Mouse (Mus musculus) spleen, postnatal 36 days (tissue): ENCODE data around the gene Itga11.
"Not testable (repeated sequence)": the region's sequence is repeated elsewhere in the genome, so short reads cannot be mapped to it uniquely, and the experiment has no call there.

Experiments used
- DNase-seq, 2 experiments: peaks; one replicate each; pipeline ENCODE4 v3.0.0; 2022; ENCODE audit warnings: low spot score in 2 of 2, mixed read lengths in 1 of 2

Gene Itga11

DNA sequence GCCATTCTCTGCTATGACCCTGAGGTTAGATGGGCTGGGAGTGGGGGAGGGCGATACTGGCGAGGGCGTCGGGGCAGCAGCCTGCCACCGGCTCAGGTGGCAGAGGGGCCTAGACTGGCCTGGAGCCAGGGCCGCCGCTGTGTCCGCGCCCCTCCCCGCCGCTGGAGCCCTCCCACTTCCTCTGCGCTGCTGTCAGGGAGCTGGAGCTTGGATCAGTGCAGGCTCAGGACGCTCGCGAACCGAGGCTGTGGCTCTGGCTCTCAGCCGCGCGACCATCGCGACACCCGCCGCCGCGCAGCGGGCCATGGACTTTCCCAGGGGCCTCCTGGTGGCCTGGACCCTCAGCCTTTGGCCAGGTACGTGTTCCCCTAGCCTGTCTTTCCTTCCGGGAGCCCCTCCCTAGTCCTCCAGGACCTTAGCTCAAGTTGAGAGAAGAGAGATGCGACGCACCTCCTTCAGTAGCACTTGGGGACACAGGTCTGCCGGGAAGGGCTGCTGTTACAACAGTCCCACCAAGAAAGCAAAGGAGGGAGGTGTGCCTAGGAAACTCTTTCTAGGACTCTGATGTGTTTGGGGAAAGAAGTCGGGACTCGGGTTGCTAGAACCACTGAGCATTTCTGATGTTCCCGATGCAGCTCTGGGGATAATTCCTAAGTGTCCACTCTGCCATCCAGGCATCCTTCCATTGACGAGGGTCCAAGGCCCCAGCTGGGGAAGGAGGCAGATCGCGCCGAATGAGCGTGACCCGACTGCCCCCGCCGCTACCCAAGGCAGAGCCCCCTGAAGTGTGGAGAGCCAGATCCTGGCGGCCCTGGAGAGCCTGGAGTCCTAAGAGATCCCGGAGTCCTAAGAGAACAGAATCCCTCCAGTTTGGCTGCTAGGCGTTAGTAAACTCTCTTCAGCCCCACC is at the start of gene Itga11:
Gene Itga11 (plus strand): TSS at position 186 of the 909 bp plus-strand sequence.
- no peak for DNase-seq

DNA sequence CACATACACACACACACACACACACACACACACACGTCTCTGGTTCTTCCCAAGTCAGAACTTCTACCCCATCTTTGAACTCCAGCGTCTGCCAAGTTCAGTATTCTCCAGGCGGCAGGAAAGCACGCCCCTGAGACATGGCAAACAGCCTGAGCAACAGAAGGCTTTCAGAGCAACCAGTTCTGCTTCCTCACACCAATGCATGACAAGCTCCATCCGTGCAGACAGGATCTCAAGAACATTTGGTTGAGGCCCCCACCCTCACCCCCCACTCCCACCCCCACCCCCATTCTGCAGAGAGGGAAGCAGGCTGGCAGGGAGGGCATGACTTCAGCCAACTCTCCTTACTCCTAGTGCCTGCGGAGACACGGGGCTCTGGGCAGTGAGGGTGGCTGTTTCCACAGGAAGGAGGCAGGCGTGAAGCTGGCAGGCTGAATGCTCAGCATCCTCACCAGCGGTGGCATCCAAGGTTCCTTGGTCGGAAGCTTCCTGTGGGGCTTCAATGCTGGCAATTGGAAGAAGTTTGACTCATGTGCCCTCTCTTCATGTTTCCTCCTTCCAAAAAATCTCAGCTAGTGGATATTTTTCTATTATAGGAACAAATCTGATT is 46.9 kb upstream of the Itga11 start:
- no peak for DNase-seq

DNA sequence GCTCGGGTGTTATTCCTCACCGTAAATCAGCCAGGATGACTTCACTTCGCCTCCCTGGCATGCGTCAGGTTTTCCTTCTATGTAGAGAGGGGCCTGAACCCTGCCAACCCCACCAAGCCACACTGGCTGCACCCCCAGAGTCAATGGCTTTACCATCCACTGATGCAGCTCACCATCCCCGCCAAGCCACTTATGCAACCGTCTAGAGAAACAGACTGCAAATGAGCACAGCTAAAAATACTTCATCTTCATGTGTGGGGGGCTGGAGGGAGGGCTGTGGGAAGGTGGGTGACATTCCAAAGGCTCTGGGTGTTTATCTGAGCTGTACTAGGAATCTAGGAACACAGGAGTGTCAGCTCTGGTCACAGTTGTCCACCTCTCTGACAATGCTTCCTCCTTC is 45.2 kb upstream of the Itga11 start:
- no peak for DNase-seq

DNA sequence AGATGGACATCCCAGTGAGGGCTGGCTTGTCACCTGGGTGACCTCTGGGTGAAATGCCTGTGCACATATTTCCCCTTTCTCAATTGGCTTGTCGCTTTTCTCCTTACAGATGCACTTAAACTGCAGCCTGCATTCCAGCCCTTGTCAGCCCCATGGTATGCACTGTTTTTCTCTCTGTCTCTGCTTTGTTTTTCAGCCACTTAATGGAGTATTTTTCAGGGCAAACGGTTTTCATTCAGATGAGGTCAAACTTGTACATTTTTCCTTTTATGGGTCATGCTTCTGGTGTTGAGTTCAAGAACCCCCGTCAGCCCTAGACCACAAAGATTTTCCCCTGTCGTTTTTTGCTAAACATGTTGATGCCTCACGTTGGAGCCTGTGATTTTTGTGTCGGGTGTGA is 39.6 kb upstream of the Itga11 start:
- no peak for DNase-seq

DNA sequence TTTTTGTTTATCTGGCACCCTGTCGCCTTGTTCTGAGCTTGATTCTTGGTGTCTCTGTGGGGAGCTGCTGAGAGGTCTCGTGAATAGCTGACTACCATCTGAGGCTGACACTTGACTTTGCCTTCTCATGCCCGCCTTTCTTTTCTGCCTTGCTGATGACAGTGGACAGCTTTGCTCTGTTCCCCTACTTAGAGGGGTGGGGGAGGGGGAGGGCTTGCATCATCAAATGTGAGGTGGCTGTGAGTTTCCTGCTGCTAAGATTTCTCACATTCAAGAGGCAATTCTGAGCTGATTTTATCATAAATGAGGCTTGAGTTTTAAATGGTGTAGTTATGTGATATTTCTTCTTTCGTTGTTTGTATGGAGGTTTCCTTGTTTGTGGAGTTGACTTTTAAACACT is 37.9 kb upstream of the Itga11 start:
- no peak for DNase-seq

DNA sequence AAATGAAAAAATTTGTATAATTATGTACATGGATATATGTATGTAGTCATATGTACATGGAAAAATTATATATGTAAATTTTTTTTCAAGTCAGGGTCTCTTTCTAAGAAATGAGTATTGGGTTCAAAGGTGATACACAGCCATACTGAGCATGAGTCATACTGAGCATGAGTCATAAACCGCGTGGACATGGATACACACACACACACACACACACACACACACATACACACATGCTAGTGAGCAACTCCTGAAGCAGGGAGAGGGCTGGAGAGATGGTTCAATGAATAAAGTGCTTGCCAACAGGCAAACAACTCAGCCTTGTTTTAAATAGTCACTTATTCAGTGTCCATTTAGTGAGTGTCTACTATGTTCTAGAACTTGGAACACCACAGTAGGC is 37.4 kb upstream of the Itga11 start:
- DNase-seq, result no peak

DNA sequence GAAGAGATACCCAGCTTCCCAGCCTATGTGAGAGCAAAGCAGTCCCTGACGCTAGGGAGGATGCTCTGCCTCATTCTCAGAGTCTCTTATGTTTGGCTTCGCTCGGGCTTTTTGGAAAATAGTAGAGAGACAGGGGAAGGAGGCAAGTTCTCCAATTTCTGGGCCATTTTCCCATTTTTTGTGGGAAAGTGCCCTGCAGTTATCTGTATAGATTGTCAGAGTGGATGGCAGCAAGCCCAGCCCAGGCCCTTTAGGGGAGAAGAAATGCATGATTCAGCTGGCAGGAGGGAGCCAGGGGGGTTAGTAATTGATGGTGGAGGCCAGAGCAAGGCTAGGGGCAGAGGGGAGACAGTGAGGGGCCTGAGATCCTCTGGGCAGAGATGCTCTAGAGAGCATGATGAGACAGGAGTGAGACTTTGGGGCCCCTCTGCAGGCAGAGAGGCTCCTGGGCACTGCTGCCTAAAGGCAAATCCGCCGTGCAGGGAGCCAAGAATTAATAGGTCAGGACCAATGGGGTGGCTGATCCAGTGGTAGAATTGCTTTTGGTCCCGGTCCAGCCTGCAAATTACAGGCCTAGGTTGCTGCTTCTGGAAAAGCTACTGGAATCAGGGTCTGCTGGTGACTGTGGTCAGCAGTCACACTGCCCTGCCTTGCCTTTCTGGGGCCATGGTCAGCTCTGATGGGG is 31.8 kb upstream of the Itga11 start:
- no peak for DNase-seq

DNA sequence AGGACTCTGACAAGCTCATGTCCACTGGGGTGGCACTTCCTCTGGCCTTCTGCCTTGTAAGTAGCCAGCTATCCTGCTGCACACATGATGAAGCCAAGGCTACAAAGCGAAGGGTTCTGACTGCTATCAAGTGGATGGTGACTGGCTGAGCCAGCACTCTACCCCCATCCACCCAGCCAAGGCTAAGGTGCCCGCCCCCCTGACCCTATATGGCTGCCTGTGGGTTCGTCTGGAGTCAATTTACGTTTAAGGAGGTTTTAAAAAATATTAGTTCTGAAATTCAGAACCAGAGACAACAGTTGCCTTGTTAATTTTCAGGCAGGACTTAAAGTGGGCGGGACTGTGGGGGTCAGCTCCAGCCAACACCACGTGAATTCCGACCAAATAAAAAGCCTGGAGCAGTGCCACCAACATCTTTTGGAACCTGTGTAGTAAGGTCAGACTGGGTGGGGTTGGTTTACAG is 30.9 kb upstream of the Itga11 start:
- no peak for DNase-seq

DNA sequence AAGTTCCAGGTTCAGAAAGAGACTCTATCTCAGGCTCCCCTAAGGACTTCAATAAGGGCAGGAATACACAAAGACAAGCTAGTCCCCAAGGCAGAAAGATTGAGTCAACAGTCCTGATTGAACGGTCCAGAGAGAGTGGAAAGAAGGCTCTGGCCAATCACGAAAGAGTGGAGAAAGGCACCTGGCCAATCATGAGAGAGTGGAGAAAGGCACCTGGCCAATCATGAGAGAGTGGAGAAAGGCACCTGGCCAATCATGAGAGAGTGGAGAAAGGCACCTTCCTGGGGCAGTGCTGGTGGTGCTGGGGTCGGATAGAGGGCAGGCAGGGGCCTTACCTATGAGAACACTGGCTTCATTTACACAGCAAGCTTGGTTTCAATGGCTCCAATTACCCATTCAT is 28.2 kb upstream of the Itga11 start:
- DNase-seq, result no peak

DNA sequence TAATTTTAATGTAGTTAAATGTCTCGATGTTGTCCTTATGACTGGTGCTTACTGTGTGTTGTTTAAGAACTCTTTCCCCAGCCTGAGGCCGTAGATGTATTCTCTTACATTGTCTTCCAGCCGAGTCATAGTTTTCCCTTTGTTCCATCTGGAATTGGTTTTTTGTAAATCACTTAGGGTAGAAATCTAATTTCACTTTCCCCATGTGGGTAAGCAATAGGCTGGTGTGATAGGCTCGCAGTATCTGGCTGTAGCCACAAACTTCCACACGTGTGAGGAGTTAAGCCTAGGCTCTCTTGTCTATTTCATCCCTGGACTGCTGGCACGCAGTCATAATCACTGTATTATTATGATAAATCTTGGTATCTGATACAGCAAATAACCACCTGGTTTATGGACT is 26.9 kb upstream of the Itga11 start:
- DNase-seq, result no peak

DNA sequence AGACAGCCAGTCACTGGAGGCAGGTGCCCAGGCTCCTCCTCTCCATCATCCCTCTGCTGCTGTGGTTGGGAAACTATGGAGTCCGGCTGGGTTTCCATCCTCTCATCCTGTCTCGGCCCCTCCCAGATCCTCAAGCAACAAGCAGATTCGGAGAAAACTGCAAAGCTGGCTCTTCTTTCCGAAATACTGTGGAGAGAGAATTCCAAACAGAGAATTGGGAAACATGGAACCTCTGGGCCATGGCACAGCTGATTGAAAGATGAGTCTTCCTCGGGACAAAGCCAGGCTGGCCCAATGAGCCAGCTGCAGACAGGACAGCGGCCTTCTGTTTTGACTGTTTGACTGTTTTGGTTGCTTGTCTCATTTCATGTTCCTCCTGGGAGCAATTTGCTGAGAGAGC is 23.3 kb upstream of the Itga11 start:
- no peak for DNase-seq

DNA sequence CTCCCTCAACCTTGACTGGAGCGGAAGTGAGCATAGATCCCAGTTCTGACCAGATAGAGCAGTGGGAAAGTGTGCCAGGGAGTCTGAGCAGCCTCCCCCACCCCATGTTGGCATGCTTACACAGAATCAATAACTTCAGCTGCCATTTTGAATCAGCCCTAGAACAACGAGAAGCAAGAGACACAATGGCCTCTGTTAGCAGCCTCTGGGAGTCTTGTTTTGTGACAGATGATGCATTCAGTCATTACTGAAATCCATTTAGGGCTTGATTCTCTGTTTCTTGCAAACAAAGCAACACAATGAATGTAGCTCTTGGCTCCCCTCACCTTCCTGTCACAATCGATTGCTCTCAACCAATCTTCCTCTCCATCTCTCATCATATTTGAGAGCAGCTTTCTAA is 19.6 kb upstream of the Itga11 start:
- no peak for DNase-seq

DNA sequence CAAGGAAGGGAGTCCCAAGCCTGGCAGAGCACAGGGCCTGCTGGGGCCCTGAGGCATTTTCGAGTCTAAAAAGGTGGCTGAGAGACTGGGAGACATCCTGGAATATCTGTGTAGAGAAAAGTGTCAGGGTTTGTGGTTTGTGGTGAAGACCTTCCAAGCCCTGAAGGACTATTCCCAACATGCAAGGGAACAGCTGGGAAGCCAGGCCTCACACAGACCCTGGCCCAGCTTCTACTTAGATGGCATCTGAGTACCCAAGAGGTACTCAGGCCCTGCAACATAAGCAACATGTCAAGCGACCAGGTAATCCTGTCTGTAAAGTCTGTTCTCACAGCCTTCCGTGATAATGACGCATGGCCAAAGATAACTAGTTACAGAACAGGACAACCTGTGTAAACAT is 18.6 kb upstream of the Itga11 start:
- DNase-seq, result no peak

DNA sequence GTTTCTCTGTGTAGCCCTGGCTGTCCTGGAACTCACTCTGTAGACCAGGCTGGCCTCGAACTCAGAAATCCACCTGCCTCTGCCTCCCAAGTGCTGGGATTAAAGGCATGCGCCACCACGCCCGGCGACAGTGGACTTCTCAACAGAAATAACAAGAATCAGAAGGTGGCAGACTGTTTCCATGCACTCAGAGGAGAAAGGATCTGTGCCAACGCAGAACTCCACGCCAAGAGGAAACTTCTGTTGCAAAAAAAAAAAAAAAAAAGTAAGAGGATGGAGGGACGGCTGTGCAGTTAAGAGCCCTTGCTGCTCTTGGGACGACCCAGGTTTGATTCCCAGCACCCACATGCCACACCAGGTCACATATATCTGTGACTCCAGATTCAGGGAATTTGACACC is 16.7 kb upstream of the Itga11 start:
- DNase-seq, result not testable (repeated sequence)

DNA sequence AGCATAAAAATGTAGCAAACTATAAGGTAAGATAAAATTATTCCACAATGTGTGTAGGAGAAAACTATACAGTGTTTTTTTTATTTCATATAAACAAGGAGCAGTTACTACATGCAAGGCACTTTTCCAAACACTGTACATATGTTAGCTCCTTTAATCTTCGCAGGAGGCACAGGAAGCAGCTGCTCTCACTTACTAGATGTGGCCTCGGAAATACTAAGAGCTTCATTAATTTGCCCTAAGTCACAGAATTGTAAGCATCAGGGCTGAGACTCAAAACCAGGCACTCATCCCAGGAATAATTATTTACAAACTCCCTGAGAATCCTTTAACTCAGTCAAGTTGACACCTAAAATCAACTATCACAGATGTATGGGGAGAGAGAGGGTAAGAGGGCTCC is 14.2 kb upstream of the Itga11 start:
- DNase-seq, result no peak

DNA sequence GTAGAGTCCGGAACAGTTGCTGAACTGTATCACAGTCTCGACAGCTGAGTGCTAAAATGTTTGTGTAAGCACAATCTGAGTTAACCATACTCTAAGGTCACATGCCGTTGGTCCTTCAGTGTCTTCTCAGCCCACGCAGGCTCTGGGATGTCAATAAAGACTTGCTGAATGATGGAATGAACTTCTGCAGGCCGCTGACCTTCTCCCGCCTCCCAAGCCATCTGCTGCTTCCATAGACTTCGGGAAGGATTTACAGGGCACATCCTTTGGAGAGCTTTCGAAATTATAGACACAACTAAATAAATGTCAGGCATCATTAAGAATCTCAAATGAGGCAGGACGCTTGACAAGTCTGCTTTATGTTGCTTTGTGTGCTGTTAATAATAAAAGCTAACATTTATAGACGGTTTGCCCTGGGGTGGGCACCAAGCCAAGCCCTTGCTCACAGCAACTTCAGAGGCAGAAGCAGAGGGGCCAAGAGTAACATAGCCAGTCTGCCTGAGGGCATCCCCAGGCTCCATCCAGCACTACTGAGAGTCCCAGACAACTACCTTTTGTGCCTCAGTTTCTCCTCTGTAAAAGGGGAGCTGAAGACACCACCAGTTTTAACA is 13.4 kb upstream of the Itga11 start:
- no peak for DNase-seq

DNA sequence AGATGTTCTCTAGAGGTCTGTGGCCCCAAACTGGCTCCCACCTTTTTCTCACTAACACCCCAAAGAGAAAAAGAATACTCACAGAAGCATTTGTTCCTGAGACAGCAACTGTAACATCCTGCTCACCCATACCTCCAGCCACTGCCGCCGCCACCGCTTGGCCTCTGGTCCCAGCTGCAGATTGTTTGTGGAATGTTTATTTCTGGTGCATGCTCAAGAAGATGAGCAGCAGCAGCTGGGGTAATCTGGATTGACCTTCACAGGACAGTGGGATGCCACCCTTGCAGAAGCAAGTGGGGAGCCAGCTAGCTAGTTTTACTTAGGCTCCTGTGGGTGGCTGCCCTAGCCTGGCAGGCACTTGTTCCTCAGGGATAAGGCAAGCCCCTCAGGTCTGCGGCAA is 11.7 kb upstream of the Itga11 start:
- DNase-seq, result no peak

DNA sequence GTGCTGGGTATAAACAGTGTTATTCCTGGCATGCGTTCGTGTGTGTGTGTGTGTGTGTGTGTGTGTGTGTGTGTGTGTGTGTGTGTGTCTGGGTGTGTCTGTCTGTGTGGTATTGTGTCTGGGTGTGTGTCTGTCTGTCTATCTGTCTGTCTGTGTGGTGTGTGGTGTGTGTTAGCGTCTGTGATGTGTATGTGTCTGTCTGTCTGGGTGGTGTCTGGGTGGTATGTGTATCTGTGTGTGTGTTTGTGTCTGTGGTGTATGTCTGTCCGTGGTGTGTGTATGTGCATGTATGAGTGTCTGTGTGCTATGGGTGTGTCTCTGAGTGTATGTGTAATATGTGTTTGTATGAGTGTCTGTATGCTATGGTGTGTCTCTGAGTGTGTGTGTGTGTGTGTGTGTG is 9.1 kb upstream of the Itga11 start:
- no peak for DNase-seq

DNA sequence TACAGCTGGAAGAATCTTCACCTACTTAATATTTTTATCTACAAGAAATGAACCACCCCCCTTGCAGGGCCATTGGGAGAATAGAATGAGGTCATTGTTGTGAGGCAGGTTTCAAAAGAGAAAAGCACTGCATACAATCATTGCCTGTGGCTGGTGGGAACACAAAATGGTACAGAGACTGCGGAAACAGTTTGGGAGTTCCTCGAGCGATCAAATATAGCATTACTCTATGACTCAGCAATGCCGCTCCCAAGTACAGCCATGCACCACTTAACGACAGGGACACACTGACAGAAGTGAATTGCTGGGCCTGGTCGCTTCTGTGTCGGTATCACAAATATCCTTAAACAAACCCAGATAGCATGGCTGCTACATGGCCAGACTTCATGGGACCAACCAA is 4.4 kb upstream of the Itga11 start:
- DNase-seq, result no peak

DNA sequence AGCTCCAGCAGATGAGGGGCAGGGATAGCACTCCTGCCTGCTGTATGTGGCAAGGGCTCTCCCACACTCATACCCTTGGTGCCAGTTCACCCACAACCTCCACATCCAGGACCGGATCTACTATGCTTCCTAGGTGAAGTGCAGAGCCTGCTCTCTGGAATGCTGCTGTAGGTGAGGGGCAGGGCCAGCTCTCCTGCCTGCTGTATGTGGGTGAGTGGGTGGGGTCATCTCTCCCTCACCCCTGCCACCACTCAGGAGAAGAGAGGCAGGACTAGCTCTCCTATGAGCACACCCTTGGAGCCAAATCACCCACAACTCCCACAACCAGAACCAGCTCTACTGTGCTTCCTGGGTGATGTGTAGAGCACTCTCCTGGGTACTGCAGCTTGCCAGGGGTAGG is 2.5 kb upstream of the Itga11 start:
- no peak for DNase-seq

DNA sequence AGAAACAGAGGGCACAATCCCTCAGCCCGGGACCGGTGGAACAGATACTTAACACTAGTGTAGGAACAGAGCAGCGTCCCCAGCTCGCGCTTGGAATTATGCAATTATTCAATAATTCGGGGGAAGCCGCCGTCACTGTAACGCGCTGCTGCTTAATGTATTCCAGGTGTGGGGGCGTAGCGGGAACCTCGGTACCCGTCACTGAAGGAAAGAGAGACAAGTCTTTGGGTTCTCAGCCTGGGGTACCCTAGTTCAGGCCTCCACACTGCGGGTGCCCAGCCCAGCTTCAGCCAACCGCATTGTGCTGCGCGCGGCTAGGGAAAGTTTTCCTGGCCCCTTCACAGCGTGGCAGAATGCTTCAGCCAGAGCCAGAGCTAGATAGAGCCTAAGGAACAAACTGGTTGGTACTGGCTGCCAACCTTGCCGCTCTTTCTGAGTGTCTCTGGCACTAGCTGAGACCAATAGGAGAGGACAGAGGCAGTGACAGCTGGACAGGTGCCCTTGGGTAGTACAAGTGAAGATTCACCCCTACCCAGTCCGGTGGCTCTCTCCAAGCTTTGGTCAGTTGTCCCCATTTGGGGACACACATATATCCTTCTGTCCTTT is 1.0 kb downstream of the Itga11 start:
- no peak for DNase-seq

DNA sequence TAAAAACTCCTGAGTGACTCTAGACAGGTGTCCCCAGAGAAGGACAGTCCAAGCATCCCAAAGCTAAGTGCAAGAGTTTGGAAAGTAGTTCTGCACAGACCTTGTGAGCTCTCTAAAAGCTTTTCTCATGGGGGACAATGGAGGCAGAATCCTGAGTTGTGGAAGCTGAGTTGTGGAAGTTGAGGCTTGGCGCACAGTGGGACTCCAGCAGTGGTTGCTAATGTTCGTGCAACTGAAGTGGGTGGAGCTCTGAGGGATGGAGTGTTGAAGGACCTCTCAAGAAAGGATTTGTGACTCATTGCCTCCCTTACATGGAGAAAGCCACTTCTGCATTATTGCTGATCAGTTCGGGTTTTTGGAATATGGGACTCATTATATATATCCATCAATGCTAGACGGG is 1.8 kb downstream of the Itga11 start:
- no peak for DNase-seq
